Mouse (Mus musculus): ENCODE results near the gene Ttc39d. TPM values are rescaled to one million over a fixed set of nuclear protein-coding genes. Genes with fewer than 3 reads are reported as not detected.

Gene Ttc39d
- polyA plus RNA-seq (2014; fragmentation: Illumina TruSeq; extraction: RNeasy Lipid Tissue Mini Kit (QIAGEN cat#74804); ENCODE audit: low read depth, low replicate concordance) = 0.57 TPM

GRCm38 (mm10) chr17:80206671-80207581, at the start of gene Ttc39d, which contains the start of gene Srsf7:
Ttc39d (plus strand) TSS chr17:80207460.
Srsf7 (minus strand) TSS chr17:80207307.

GRCm38 (mm10) chr17:80224326-80225116, 17.3 kb downstream of the Ttc39d start, which contains the start of gene Gemin6:
Gemin6 (plus strand) TSS chr17:80224441.

Other genes with a start within 250 kb of the Ttc39d start
- 68.9 TPM for gene Hnrnpll, start 145.1 kb upstream of the Ttc39d start, polyA plus RNA-seq (2014; fragmentation: Illumina TruSeq; extraction: RNeasy Lipid Tissue Mini Kit (QIAGEN cat#74804); ENCODE audit: low read depth, low replicate concordance)
- gene Galm, start 80.0 kb upstream of the Ttc39d start, polyA plus RNA-seq (2014; fragmentation: Illumina TruSeq; extraction: RNeasy Lipid Tissue Mini Kit (QIAGEN cat#74804); ENCODE audit: low read depth, low replicate concordance) = 152 TPM
- 122 TPM for gene Srsf7, start 153 bp upstream of the Ttc39d start, polyA plus RNA-seq (2014; fragmentation: Illumina TruSeq; extraction: RNeasy Lipid Tissue Mini Kit (QIAGEN cat#74804); ENCODE audit: low read depth, low replicate concordance)
- gene Gemin6, start 17.0 kb downstream of the Ttc39d start, polyA plus RNA-seq (2014; fragmentation: Illumina TruSeq; extraction: RNeasy Lipid Tissue Mini Kit (QIAGEN cat#74804); ENCODE audit: low read depth, low replicate concordance) = 9.9 TPM
- gene Morn2, start 82.7 kb downstream of the Ttc39d start, polyA plus RNA-seq (2014; fragmentation: Illumina TruSeq; extraction: RNeasy Lipid Tissue Mini Kit (QIAGEN cat#74804); ENCODE audit: low read depth, low replicate concordance) = 41.7 TPM
- gene Dhx57, start 83.0 kb downstream of the Ttc39d start, polyA plus RNA-seq (2014; fragmentation: Illumina TruSeq; extraction: RNeasy Lipid Tissue Mini Kit (QIAGEN cat#74804); ENCODE audit: low read depth, low replicate concordance) = 9.3 TPM
- 3.2 TPM for gene Arhgef33, start 99.9 kb downstream of the Ttc39d start, polyA plus RNA-seq (2014; fragmentation: Illumina TruSeq; extraction: RNeasy Lipid Tissue Mini Kit (QIAGEN cat#74804); ENCODE audit: low read depth, low replicate concordance)
- gene Gm10190, start 166.1 kb downstream of the Ttc39d start, polyA plus RNA-seq (2014; fragmentation: Illumina TruSeq; extraction: RNeasy Lipid Tissue Mini Kit (QIAGEN cat#74804); ENCODE audit: low read depth, low replicate concordance) = not detected

All from kidney, adult 10 weeks (tissue).